Mouse (Mus musculus) inflammation-experienced regulatory T-cells, adult 16 weeks (primary cell): ENCODE measurements around the gene Lrig2. TPM values are rescaled to one million over a fixed set of nuclear protein-coding genes. Genes with fewer than 3 reads are reported as not detected.

Source experiments
- polyA plus RNA-seq: library from polyadenylated mRNA; unstranded; fragments of 100-300 nt; shearing (Covaris generic); gene quantifications from one replicate; pipeline ENCODE4 v1.2.1, GENCODE M21; 2017

Lrig2 gene
- polyA plus RNA-seq: 10.4 TPM

DNA sequence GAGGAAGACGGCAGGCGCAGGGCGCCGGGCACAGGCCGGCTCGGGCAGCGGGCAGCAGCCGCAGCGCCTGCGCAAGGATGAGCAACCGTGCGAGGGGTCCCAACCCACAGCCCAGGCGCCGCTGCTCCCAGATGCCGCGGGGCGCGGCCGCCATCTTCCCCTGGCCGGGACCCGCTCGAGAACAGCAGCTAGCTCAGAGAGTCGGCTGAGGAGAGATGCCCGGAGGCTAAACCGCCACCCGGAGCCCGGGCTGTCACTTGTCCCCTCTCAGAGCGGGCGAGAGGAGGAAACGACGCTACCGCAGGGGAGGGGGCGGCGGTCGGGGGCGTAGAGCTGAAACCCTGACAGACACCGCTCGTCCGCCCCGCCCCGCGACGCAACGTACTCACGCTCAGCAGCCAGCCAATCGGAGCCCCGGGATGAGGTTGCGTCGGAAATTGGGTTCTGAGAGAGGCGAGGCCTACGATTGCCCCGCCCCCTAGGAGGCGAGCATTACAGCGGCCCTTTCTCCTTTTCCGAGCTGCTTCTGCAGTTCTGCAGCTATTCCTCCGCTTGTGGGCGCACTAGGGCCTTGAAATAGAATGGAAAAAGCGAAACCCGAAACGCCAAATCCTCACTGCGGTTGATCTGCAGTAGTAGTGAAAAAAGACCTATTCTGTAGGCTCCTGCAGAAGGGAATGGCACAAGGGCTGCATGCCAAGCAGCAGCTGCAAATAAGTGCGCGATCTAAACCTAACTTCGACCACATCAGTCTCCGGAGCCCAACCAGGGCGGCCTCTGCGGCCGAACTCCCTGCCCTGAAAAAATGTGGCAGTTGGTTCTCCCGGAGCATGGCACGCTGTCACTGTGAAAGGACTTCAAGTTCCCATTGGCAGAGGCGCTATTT, at the start of gene Lrig2:
TSS of gene Lrig2 (minus strand) at position 381 of the 886 bp plus-strand sequence.

Other genes with a start within 250 kb of the Lrig2 start
- gene Slc16a1, start 126.8 kb upstream of the Lrig2 start, polyA plus RNA-seq: 24.2 TPM